Comparison of ENCODE assay signal across 11 mouse cellular contexts in the genomic region with DNA sequence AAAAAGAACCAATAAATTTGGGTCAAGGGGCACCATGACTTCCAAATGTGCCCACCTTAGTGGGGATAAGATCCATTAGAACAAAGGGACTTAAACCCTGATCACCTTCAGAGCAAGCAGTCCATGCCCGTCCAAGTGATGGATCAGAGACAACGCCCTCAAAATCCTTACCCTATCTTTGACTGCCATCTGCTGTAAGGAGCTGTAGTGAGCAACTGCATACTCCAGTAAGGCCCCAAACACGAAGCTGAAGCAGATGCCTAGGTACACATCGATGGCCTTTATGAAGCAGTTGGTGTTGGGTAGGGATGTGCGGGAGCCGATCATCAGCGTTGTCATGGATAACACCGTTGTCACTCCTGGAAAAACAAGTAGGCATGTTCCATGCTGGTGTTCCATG. TPM values are rescaled to one million over a fixed set of nuclear protein-coding genes. Genes with fewer than 3 reads are reported as not detected.
DNase-seq lines count a peak whose midpoint lies in the region; ATAC-seq and TF ChIP-seq lines count a peak whose summit lies in the region.
"Had no signal": no experiment of that assay in that cellular context is flagged by ENCODE, and none has a peak within 500 bp of the region (broad histone marks: within the 10 kb centered on the region; RNA-seq: fewer than 3 reads in every experiment).

No protein-coding gene starts in this region.

- H3K9ac ChIP-seq in CH12.LX (ENCODE audit: insufficient read depth, low read depth): no peak overlapping the region
- no peak overlapping the region for H3K9ac ChIP-seq in midbrain, embryonic 11.5 days (ENCODE audit: low read length)
- H3K9ac ChIP-seq: limb, embryonic 15.5 days; neural tube, embryonic 13.5 days had no signal

- ATAC-seq in cerebellum, adult (ENCODE audit: insufficient number of reproducible peaks, low FRiP score, low TSS enrichment): no peak; the same call in 1 of the 2 replicates
- no peak for ATAC-seq in midbrain, embryonic 11.5 days (ENCODE audit: low FRiP score)

- peak; percentile 18 for DNase-seq in cerebellum, adult 11 months
- peak; percentile 4 to 22 for DNase-seq in kidney, postnatal 36 days
- no peak for DNase-seq in kidney, adult 11 months
- peak; percentile 65 for DNase-seq in CH12.LX (ENCODE audit: extremely low read depth)
- peak; percentile 51 to 63 for DNase-seq in cerebellum, postnatal 10 days
- DNase-seq in B cell, adult 2 months: no peak
- DNase-seq in midbrain, embryonic 11.5 days (ENCODE audit: low spot score, missing footprints): no peak

- H3K9me3 ChIP-seq in CH12.LX (replicated peaks; ENCODE audit: low read length): no peaks in the 10 kb centered on the region
- H3K9me3 ChIP-seq in midbrain, embryonic 11.5 days (ENCODE audit: control insufficient read depth, low read length): no peaks in the 10 kb centered on the region
- H3K9me3 ChIP-seq: limb, embryonic 15.5 days; neural tube, embryonic 13.5 days had no signal

- 84% methylated on average over 8 of the region's 8 CpGs for WGBS in midbrain, embryonic 11.5 days

- TF ChIP-seq EP300 in CH12.LX (IDR thresholded peaks at IDR 0.05; ENCODE audit: low read length): no peak

- no peak overlapping the region for H3K4me3 ChIP-seq in CH12.LX (replicated peaks in 1 of 3; ENCODE audit: low read depth in 2 of 3, low read length in 2 of 3, poor library complexity in 1 of 3)
- H3K4me3 ChIP-seq in midbrain, embryonic 11.5 days (ENCODE audit: low read depth, low read length): no peak overlapping the region
- H3K4me3 ChIP-seq: limb, embryonic 15.5 days; neural tube, embryonic 13.5 days had no signal

- dilution Hi-C loops in CH12.LX (cut with MboI; ENCODE audit: extremely low pct_ligation_motif_present, extremely low pct_unique_long_range_greater_than_20kb, low sequenced_read_pairs): no loop called here

- peaks cover 21 to 54% of the 10 kb centered on the region in 2 experiments for H3K4me1 ChIP-seq in CH12.LX (ENCODE audit: control insufficient read depth in 1 of 2, insufficient read depth in 2 of 2)
- no peaks in the 10 kb centered on the region for H3K4me1 ChIP-seq in midbrain, embryonic 11.5 days (ENCODE audit: control insufficient read depth, insufficient read depth, low read length)
- H3K4me1 ChIP-seq: limb, embryonic 15.5 days; neural tube, embryonic 13.5 days had no signal

- no peak for TF ChIP-seq POLR2A in CH12.LX (IDR thresholded peaks at IDR 0.05; ENCODE audit: low read depth, low read length)

- no peaks in the 10 kb centered on the region for H3K79me2 ChIP-seq in CH12.LX (replicated peaks; ENCODE audit: control insufficient read depth, extremely low read depth, insufficient read depth, poor library complexity, severe bottlenecking)

- TF ChIP-seq RAD21 in CH12.LX (IDR thresholded peaks at IDR 0.05; ENCODE audit: low read depth, low read length): peak; percentile 92

- no peak overlapping the region for H3K27ac ChIP-seq in CH12.LX (ENCODE audit: insufficient read depth, low read depth)
- no peak overlapping the region for H3K27ac ChIP-seq in midbrain, embryonic 11.5 days (ENCODE audit: low read depth, low read length)
- H3K27ac ChIP-seq: limb, embryonic 15.5 days; neural tube, embryonic 13.5 days had no signal

- in situ Hi-C loops in CH12.LX (cut with MboI; ENCODE audit: low pct_ligation_motif_present, low pct_unique_long_range_greater_than_20kb, low sequenced_read_pairs): loop anchor here (5.0 kb wide), 1 partner anchor 377 kb away; no protein-coding TSS in a partner anchor

- no peaks in the 10 kb centered on the region for H3K27me3 ChIP-seq in CH12.LX (replicated peaks)
- no peaks in the 10 kb centered on the region for H3K27me3 ChIP-seq in midbrain, embryonic 11.5 days (ENCODE audit: control insufficient read depth, insufficient read depth, low read length)
- H3K27me3 ChIP-seq: limb, embryonic 15.5 days; neural tube, embryonic 13.5 days had no signal

- H3K36me3 ChIP-seq in CH12.LX (replicated peaks in 1 of 2; ENCODE audit: control insufficient read depth in 1 of 2, insufficient read depth in 1 of 2, low read length in 1 of 2): no peaks in the 10 kb centered on the region
- H3K36me3 ChIP-seq in midbrain, embryonic 11.5 days (ENCODE audit: control insufficient read depth, insufficient read depth, low read length): no peaks in the 10 kb centered on the region
- H3K36me3 ChIP-seq: limb, embryonic 15.5 days; neural tube, embryonic 13.5 days had no signal

- TF ChIP-seq CTCF in CH12.LX (conservative IDR thresholded peaks at IDR 0.05 in 1 of 2, IDR thresholded peaks at IDR 0.05 in 1 of 2; ENCODE audit: low read depth in 2 of 2, low read length in 2 of 2): peak; percentile 56 to 83

- no peak overlapping the region for H3K4me2 ChIP-seq in CH12.LX (ENCODE audit: insufficient read depth, low read depth, poor library complexity, severe bottlenecking)
- no peak overlapping the region for H3K4me2 ChIP-seq in midbrain, embryonic 11.5 days
- H3K4me2 ChIP-seq: limb, embryonic 15.5 days; neural tube, embryonic 13.5 days had no signal

TF ChIP-seq in CH12.LX, 34 proteins besides CTCF, POLR2A, EP300 and RAD21:
- TF ChIP-seq JUN (IDR thresholded peaks at IDR 0.05; ENCODE audit: insufficient read depth, low read depth, low read length) (no peak), SMC3 (IDR thresholded peaks at IDR 0.05; ENCODE audit: low read depth, low read length) (peak; percentile 81), JUND (conservative IDR thresholded peaks at IDR 0.05; ENCODE audit: low read depth, low read length) (no peak), ZC3H11A (IDR thresholded peaks at IDR 0.05; ENCODE audit: low read depth, low read length) (0 out of 2 replicates have a peak, but pooled peaks have one; percentile 12)

RNA-seq across cellular contexts. Expression of a gene that starts 24.6 kb away (rescaled TPM):
- total RNA-seq in CH12.LX (2012; rRNA removed): not detected in 2 replicates
- 0.08 TPM in 2 replicates for total RNA-seq in CH12.LX (2014; rRNA removed)
- polyA plus RNA-seq in CH12.LX (2012; ENCODE audit: insufficient read length, low read depth): not detected in 2 replicates
- 2.1 and 2.7 TPM in 2 replicates for polyA plus RNA-seq in midbrain, embryonic 11.5 days (2014; fragmentation: Nextera tagmentation; extraction: Ambion mirVana)

RNA-seq across cellular contexts. Expression of a gene that starts 40.6 kb away (rescaled TPM):
- total RNA-seq in CH12.LX (2012; rRNA removed) (not detected in 2 replicates), CH12.LX (2014; rRNA removed) (not detected in 2 replicates)
- polyA plus RNA-seq in CH12.LX (2012; ENCODE audit: insufficient read length, low read depth): 0.09 TPM in 1 of 2 replicates, not detected in the other
- 12.3 and 14.8 TPM in 2 replicates for polyA plus RNA-seq in midbrain, embryonic 11.5 days (2014; fragmentation: Nextera tagmentation; extraction: Ambion mirVana)

RNA-seq across cellular contexts. Expression of a gene that starts 45.0 kb away (rescaled TPM):
- total RNA-seq in CH12.LX (2012; rRNA removed): not detected in 2 replicates
- total RNA-seq in CH12.LX (2014; rRNA removed): not detected in 2 replicates
- polyA plus RNA-seq in CH12.LX (2012; ENCODE audit: insufficient read length, low read depth): not detected in 2 replicates
- not detected in 2 replicates for polyA plus RNA-seq in midbrain, embryonic 11.5 days (2014; fragmentation: Nextera tagmentation; extraction: Ambion mirVana)
- polyA plus RNA-seq: heart, embryonic 16.5 days had no signal

Comparison
In these comparisons a context has a peak if more than half of its experiments do, and no peak if none do; other contexts are left out.
1. DNase-seq: peak in cerebellum, adult 11 months (single experiment), kidney, postnatal 36 days (2 of 2), CH12.LX (single experiment) and cerebellum, postnatal 10 days (2 of 2); none in kidney, adult 11 months (single experiment), B cell, adult 2 months (0 of 2) and midbrain, embryonic 11.5 days (single experiment).
2. RNA of a gene that starts 40.6 kb away (polyA plus RNA-seq): 12.3 to 14.8 TPM in midbrain, embryonic 11.5 days; 0.09 TPM in CH12.LX; every median in the first group is over 10 times any median in the second.